Mouse (Mus musculus) cerebellum, adult 2 months (tissue): ENCODE measurements around the gene Fcho2. TPM values are rescaled to one million over a fixed set of nuclear protein-coding genes. Genes with fewer than 3 reads are reported as not detected.

Source experiments
- DNase-seq, 2 experiments: peaks; one replicate each; pipeline ENCODE4 v3.0.0; 2021
- H3K27ac ChIP-seq: fragments of 200-500 bp; 2 replicates; pipeline ENCODE4 v1.5.1; 2012; ENCODE audit warnings: low read length, control low read depth, inconsistent platforms; ENCODE audit not compliant: insufficient read depth
- H3K27me3 ChIP-seq: fragments of 200-500 bp; 2 replicates; pipeline ENCODE4 v1.6.1; 2012; ENCODE audit warnings: inconsistent platforms, mild to moderate bottlenecking, low read length, moderate library complexity; ENCODE audit not compliant: control insufficient read depth, insufficient read depth
- H3K4me1 ChIP-seq: fragments of 200-500 bp; 2 replicates; pipeline ENCODE4 v1.6.1; 2011; ENCODE audit warnings: low read length; ENCODE audit not compliant: control insufficient read depth, insufficient read depth
- H3K4me3 ChIP-seq: fragments of 200-500 bp; replicated peaks from 2 replicates; pipeline ENCODE3; 2011; ENCODE audit warnings: mild to moderate bottlenecking, low read depth, low read length, control low read depth; ENCODE audit not compliant: insufficient read depth
- CTCF ChIP-seq: fragments of 200-500 bp; IDR thresholded peaks from 2 replicates; pipeline ENCODE4 v1.5.1; 2011; ENCODE audit warnings: low read depth, mild to moderate bottlenecking, control low read depth, low read length, moderate library complexity, borderline replicate concordance; ENCODE audit not compliant: insufficient read depth
- POLR2A ChIP-seq: fragments of 200-500 bp; IDR thresholded peaks from 2 replicates; pipeline ENCODE4 v1.6.1; 2011; ENCODE audit warnings: low read length, control low read depth, borderline replicate concordance; ENCODE audit not compliant: insufficient read depth
- WGBS: fragments of 180-500 bp; shearing (Covaris S2); methylation state at CpG from one replicate; pipeline ENCODE4 v1.1.7; 2018; 5-methylcytosine and 5-hydroxymethylcytosine counted together
- polyA plus RNA-seq: library from polyadenylated mRNA; depleted of rRNA; stranded (reverse); fragments of >200 nt; gene quantifications from 2 replicates; pipeline ENCODE4 v1.2.3, GENCODE M21; 2012

The Fcho2 gene
- polyA plus RNA-seq, 1 experiment = 21.1 TPM

- no peak overlapping the region for H3K4me3 ChIP-seq
- DNase-seq = no peak
- H3K4me1 ChIP-seq = no peaks in the 10 kb centered on the region
- H3K27me3 ChIP-seq = no peaks in the 10 kb centered on the region
- TF ChIP-seq CTCF = no peak
- no peak for TF ChIP-seq POLR2A
- 60% methylated on average over 10 of the region's 10 CpGs for WGBS
- H3K27ac ChIP-seq = no peak overlapping the region
These were observed 114.5 kb downstream of the Fcho2 start for GRCm38 (mm10) chr13:98700661-98701308.

GRCm38 (mm10) chr13:98699982-98700540 is 115.2 kb downstream of the Fcho2 start:
- Histone ChIP-seq H3K27ac (no peak overlapping the region), H3K27me3 (peaks cover 3% of the 10 kb centered on the region; the same call in 1 of the 2 replicates), H3K4me1 (no peaks in the 10 kb centered on the region), H3K4me3 (no peak overlapping the region)
- no peak for DNase-seq
- no peak for TF ChIP-seq CTCF
- TF ChIP-seq POLR2A = no peak
- WGBS = 93% methylated on average over 5 of the region's 5 CpGs

GRCm38 (mm10) chr13:98699051-98699744 is 116.1 kb downstream of the Fcho2 start:
- TF ChIP-seq CTCF (no peak), POLR2A (no peak)
- no peaks in the 10 kb centered on the region for H3K4me1 ChIP-seq

GRCm38 (mm10) chr13:98696716-98697115 is 118.5 kb downstream of the Fcho2 start:
- Histone ChIP-seq H3K4me1 (no peaks in the 10 kb centered on the region), H3K4me3 (no peak overlapping the region), H3K27me3 (peaks cover 3% of the 10 kb centered on the region; the same call in 1 of the 2 replicates), H3K27ac (no peak overlapping the region)
- DNase-seq = no peak
- 89% methylated on average over 3 of the region's 3 CpGs for WGBS
- no peak for TF ChIP-seq CTCF
- TF ChIP-seq POLR2A = no peak

More at GRCm38 (mm10) chr13:98699051-98699744, 116.1 kb downstream of the Fcho2 start:
- no peak overlapping the region for H3K27ac ChIP-seq
- H3K4me3 ChIP-seq = no peak overlapping the region
- 84% methylated on average over 14 of the region's 14 CpGs for WGBS
- DNase-seq = no peak
- H3K27me3 ChIP-seq = peaks cover 3% of the 10 kb centered on the region; the same call in 1 of the 2 replicates

GRCm38 (mm10) chr13:98695546-98695945 is 119.7 kb downstream of the Fcho2 start:
- TF ChIP-seq CTCF (no peak), POLR2A (no peak)
- 60% methylated on average over 2 of the region's 2 CpGs for WGBS
- Histone ChIP-seq H3K27me3 (peaks cover 3% of the 10 kb centered on the region; the same call in 1 of the 2 replicates), H3K4me1 (no peaks in the 10 kb centered on the region), H3K4me3 (no peak overlapping the region), H3K27ac (no peak overlapping the region)
- no peak for DNase-seq

GRCm38 (mm10) chr13:98694773-98695314 is 120.4 kb downstream of the Fcho2 start, which contains the start of gene Tmem171:
Gene Tmem171 (minus strand): TSS chr13:98694834.
- no peak within 1 kb of the TSS for H3K27ac ChIP-seq
- H3K27me3 ChIP-seq = peaks cover 3% of the 10 kb centered on the region; the same call in 1 of the 2 replicates
- H3K4me3 ChIP-seq = no peak within 1 kb of the TSS
- H3K4me1 ChIP-seq = no peaks in the 10 kb centered on the region
- no peak for DNase-seq
- TF ChIP-seq CTCF = no peak
- TF ChIP-seq POLR2A = no peak
- 3% methylated on average over 43 of the region's 44 CpGs for WGBS

- WGBS = 90% methylated on average over 11 of the region's 11 CpGs
- H3K27ac ChIP-seq = no peak overlapping the region
- H3K4me1 ChIP-seq = no peaks in the 10 kb centered on the region
- TF ChIP-seq POLR2A = no peak
- TF ChIP-seq CTCF = no peak
- H3K27me3 ChIP-seq = peaks cover 3% of the 10 kb centered on the region; the same call in 1 of the 2 replicates
- no peak for DNase-seq
- no peak overlapping the region for H3K4me3 ChIP-seq
These were observed 121.9 kb downstream of the Fcho2 start for GRCm38 (mm10) chr13:98693316-98693715.
